Mouse (Mus musculus) limb, embryonic 10.5 days (tissue): ENCODE data around the gene Lsm4. TPM values are rescaled to one million over a fixed set of nuclear protein-coding genes. Genes with fewer than 3 reads are reported as not detected.
A peak's percentile ranks its signal among the peaks of the same experiment; 100 is the strongest.

Experiments
- DNase-seq: peaks from one replicate; pipeline ENCODE4 v3.0.0-alpha.2; 2017; ENCODE audit warnings: low spot score
- H3K27ac ChIP-seq: fragments of 300-500 bp; sonication (generic); 2 replicates; pipeline ENCODE4 v1.5.1; 2016; ENCODE audit warnings: mild to moderate bottlenecking
- H3K27me3 ChIP-seq: fragments of 300-500 bp; sonication (generic); 2 replicates; pipeline ENCODE4 v1.6.1; 2016; ENCODE audit warnings: low read depth, mild to moderate bottlenecking; ENCODE audit not compliant: poor library complexity, severe bottlenecking
- H3K36me3 ChIP-seq: fragments of 300-500 bp; sonication (generic); 2 replicates; pipeline ENCODE4 v1.6.1; 2016; ENCODE audit warnings: mild to moderate bottlenecking, moderate library complexity
- H3K4me1 ChIP-seq: fragments of 300-500 bp; sonication (generic); 2 replicates; pipeline ENCODE4 v1.6.1; 2016
- H3K4me3 ChIP-seq: fragments of 300-500 bp; sonication (generic); 2 replicates; pipeline ENCODE4 v1.5.1; 2016; ENCODE audit warnings: mild to moderate bottlenecking, moderate library complexity
- H3K9me3 ChIP-seq: fragments of 300-500 bp; sonication (generic); replicated peaks from 2 replicates; pipeline ENCODE4 v1.6.1; 2016; ENCODE audit warnings: mild to moderate bottlenecking
- WGBS: fragments of 180-500 bp; shearing (Covaris S2); methylation state at CpG from one replicate; pipeline ENCODE4 v1.1.7; 2016; 5-methylcytosine and 5-hydroxymethylcytosine counted together
- polyA plus RNA-seq: library from polyadenylated mRNA; unstranded; fragments of >200 nt; fragmentation: Nextera tagmentation; extraction: Ambion mirVana; gene quantifications from 2 replicates; pipeline ENCODE4 v1.2.1, GENCODE M21; 2016

Lsm4 gene
- polyA plus RNA-seq, 1 experiment from 2014 or later: 405 TPM

DNA sequence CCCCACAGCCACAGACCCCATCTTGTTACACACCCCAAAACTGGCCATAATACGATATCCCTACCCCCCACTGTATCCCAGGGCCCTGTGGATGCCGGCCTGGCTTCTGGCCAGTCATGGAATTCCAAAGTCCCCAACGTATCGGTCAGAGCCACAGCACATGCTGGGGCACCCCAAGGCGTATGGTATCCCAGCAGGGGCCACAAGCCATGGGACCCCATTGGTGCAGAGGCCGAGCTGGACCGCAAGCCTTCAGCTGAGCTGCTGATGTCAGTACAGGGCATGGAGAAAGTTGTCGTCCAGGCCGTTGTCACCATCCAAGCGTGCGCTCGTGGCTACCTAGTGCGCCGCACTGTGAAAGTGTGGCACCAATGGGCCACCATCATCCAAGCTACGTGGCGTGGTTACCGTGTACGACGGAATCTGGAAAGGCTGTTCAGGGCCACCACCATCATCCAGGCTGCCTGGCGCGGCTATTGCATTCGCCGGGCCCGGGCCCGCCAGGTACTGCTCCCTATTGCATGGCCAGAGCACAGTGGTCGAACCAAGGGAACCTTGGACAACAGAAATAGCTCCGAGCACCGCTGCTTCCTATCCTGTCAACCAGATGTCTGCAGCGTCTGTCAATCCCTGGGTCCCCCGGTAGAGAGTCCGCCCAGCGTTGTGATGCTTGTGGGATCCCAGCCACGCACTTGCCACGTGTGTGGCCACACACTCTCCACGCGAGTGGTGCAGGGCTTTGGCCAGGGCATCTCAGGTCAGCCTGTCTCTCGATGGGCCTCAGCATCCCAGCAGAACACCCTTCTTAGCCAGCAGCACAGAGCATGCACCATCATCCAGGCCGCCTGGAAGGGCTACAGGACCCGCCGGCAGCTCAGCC lies 43.7 kb downstream of the Lsm4 start:
- Histone ChIP-seq H3K36me3 (no peaks in the 10 kb centered on the region), H3K9me3 (no peaks in the 10 kb centered on the region), H3K4me1 (peaks cover 11% of the 10 kb centered on the region), H3K27ac (no peak overlapping the region), H3K27me3 (peaks cover 5% of the 10 kb centered on the region; the same call in 1 of the 2 replicates), H3K4me3 (no peak overlapping the region)
- no peak for DNase-seq
- WGBS: 86% methylated on average over 40 of the region's 40 CpGs

DNA sequence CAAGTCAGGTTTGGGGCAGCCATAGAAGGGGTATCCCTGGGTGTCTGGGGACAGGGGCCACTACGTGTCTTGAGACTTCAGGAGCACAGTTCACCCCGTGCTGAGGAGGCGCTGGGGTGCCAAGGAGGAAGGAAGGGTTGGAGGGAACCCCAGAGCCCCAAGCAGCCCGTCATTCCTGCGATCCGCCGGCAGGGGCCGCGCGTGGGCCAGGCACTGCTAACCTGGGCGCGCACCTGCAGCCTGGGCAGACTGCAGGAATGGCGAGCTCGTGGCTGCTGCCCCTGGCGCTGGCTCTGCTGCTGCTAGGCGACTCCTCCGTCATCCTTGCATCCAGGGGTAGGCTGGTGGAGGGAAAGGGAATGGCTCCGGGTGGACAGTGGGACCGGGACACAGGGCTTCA lies 45.2 kb downstream of the Lsm4 start, which contains the start of gene Gm3336:
Gene Gm3336 (plus strand): TSS at position 247 of the 400 bp plus-strand sequence.
- H3K9me3 ChIP-seq: no peaks in the 10 kb centered on the region
- peaks cover 11% of the 10 kb centered on the region for H3K4me1 ChIP-seq
- H3K36me3 ChIP-seq: no peaks in the 10 kb centered on the region
- H3K27me3 ChIP-seq: peaks cover 5% of the 10 kb centered on the region; the same call in 1 of the 2 replicates
- no peak within 1 kb of the TSS for H3K4me3 ChIP-seq
- no peak within 1 kb of the TSS for H3K27ac ChIP-seq
- DNase-seq: peak; percentile 73
- WGBS: 5% methylated on average over 19 of the region's 19 CpGs

GRCm38 (mm10) chr8:70719796-70720270 lies 46.8 kb downstream of the Lsm4 start:
- WGBS: 67% methylated on average over 9 of the region's 9 CpGs

GRCm38 (mm10) chr8:70720739-70721138 lies 47.7 kb downstream of the Lsm4 start:
- H3K36me3 ChIP-seq: no peaks in the 10 kb centered on the region
- H3K9me3 ChIP-seq: no peaks in the 10 kb centered on the region
- no peak overlapping the region for H3K4me3 ChIP-seq
- DNase-seq: peak; percentile 89
- 5% methylated on average over 3 of the region's 3 CpGs for WGBS
- H3K4me1 ChIP-seq: peaks cover 13% of the 10 kb centered on the region
- H3K27ac ChIP-seq: no peak overlapping the region
- peaks cover 6% of the 10 kb centered on the region; the same call in 1 of the 2 replicates for H3K27me3 ChIP-seq

More at GRCm38 (mm10) chr8:70719796-70720270, 46.8 kb downstream of the Lsm4 start:
- H3K36me3 ChIP-seq: no peaks in the 10 kb centered on the region
- DNase-seq: no peak
- peaks cover 13% of the 10 kb centered on the region for H3K4me1 ChIP-seq
- no peaks in the 10 kb centered on the region for H3K9me3 ChIP-seq
- peaks cover 5% of the 10 kb centered on the region; the same call in 1 of the 2 replicates for H3K27me3 ChIP-seq
- H3K27ac ChIP-seq: no peak overlapping the region
- H3K4me3 ChIP-seq: no peak overlapping the region

- 83% methylated on average over 8 of the region's 8 CpGs for WGBS
- DNase-seq: no peak
- peaks cover 14% of the 10 kb centered on the region for H3K27me3 ChIP-seq
Measured at GRCm38 (mm10) chr8:70721601-70722000, 48.6 kb downstream of the Lsm4 start.

GRCm38 (mm10) chr8:70723486-70724210 lies 50.6 kb downstream of the Lsm4 start, which contains the start of gene Pde4c:
Pde4c (plus strand) TSS chr8:70723720.
- DNase-seq: no peak
- WGBS: 68% methylated on average over 7 of the region's 7 CpGs
- no peaks in the 10 kb centered on the region for H3K36me3 ChIP-seq
- H3K27ac ChIP-seq: no peak within 1 kb of the TSS
- H3K9me3 ChIP-seq: no peaks in the 10 kb centered on the region
- H3K4me1 ChIP-seq: 0 out of 2 replicates have a peak, but pooled peaks cover 9% of the 10 kb centered on the region
- H3K4me3 ChIP-seq: no peak within 1 kb of the TSS
- H3K27me3 ChIP-seq: peaks cover 28% of the 10 kb centered on the region

More at GRCm38 (mm10) chr8:70721601-70722000, 48.6 kb downstream of the Lsm4 start:
- no peaks in the 10 kb centered on the region for H3K36me3 ChIP-seq
- H3K4me3 ChIP-seq: no peak overlapping the region
- H3K9me3 ChIP-seq: no peaks in the 10 kb centered on the region
- peaks cover 13% of the 10 kb centered on the region for H3K4me1 ChIP-seq
- H3K27ac ChIP-seq: no peak overlapping the region

DNA sequence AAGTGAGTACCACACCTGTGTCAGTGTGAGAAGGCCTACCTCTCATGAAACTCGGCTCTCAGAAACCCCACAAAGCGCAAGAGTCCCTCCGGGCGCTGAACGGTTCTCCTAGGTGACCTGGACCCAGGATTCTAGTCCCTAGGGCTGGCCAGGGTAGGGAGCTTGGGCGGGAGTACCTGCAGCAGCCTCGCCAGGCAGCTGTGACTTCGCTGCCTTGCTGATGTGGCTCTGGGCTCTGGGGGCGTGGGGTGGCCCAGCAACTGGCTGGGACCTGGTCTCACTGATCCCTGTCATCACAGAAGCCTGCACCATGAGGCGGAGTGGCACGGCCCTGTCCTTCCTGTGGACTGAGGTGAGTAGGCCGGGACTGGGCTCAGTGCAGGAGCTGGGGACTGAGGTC lies 51.2 kb downstream of the Lsm4 start:
- no peaks in the 10 kb centered on the region for H3K36me3 ChIP-seq
- 0 out of 2 replicates have a peak, but pooled peaks cover 9% of the 10 kb centered on the region for H3K4me1 ChIP-seq
- H3K4me3 ChIP-seq: no peak overlapping the region
- 77% methylated on average over 12 of the region's 12 CpGs for WGBS
- no peak overlapping the region for H3K27ac ChIP-seq
- H3K9me3 ChIP-seq: no peaks in the 10 kb centered on the region
- H3K27me3 ChIP-seq: peaks cover 33% of the 10 kb centered on the region
- DNase-seq: no peak

DNA sequence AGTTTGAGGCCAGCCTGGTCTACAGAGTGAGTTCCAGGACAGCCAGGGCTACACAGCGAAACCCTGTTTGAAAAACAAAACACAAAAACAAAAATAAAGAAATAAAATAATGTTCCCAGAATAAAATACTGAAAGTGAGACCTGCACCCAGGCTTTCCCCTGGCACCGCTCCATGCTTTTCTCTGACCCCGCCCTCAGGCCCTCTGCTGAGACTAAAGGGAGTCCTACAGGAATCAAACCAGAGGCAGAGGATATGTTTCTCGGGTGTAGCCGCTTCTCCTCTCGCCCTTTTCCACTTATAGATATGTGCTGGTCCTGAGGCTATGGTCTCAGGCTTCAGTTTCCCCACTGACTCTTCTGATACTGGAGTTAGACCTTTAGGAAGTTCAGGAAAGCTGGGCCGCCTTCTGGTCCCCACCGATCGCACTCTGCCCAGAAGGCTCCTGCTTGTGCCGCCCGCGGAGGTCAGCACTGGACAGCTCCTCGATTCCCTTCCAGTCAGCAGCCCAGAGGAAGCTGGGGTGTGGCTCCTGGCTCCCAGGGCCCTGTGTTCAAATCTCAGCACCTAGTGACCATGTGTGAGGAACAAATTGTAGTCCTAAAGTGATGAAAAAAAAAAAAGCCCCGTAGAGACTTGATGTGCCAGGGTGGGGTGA lies 52.9 kb downstream of the Lsm4 start:
- WGBS: 26% methylated on average over 14 of the region's 14 CpGs
- no peaks in the 10 kb centered on the region for H3K36me3 ChIP-seq
- H3K4me3 ChIP-seq: no peak overlapping the region
- no peak overlapping the region for H3K27ac ChIP-seq
- peaks cover 18% of the 10 kb centered on the region for H3K4me1 ChIP-seq
- peaks cover 50% of the 10 kb centered on the region for H3K27me3 ChIP-seq
- DNase-seq: peak; percentile 76
- H3K9me3 ChIP-seq: no peaks in the 10 kb centered on the region

DNA sequence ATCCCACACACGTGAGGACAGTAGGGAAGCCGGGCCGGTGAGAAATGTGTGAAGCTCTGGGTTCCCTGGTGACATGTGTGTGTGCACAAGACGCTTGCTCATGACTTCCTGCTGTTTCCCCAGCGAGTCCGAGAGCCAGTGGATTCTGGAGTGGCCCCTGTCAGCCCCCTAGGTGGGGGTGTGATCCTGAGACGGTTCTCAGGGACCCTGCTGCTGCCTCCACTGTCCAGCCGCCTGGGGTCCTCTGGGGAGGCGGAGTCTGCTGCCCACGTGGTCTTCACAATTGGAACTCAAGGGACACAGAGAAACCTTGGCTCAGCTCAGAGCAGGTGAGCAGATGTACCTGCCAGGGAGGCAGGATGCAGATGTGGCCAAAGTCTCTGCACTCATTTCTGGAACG lies 53.7 kb downstream of the Lsm4 start:
- Histone ChIP-seq H3K27me3 (peaks cover 59% of the 10 kb centered on the region), H3K4me3 (no peak overlapping the region), H3K9me3 (no peaks in the 10 kb centered on the region), H3K27ac (no peak overlapping the region), H3K4me1 (peaks cover 16% of the 10 kb centered on the region), H3K36me3 (no peaks in the 10 kb centered on the region)
- 55% methylated on average over 11 of the region's 11 CpGs for WGBS
- no peak for DNase-seq

Other genes starting within 250 kb of the Lsm4 start
- gene Crtc1, start 233.7 kb upstream of the Lsm4 start, polyA plus RNA-seq: 20.1 and 23.2 TPM in 2 replicates
- 24.1 and 29.0 TPM in 2 replicates for gene Klhl26, start 196.3 kb upstream of the Lsm4 start, polyA plus RNA-seq
- gene Tmem59l, start 185.9 kb upstream of the Lsm4 start, polyA plus RNA-seq: 22.4 and 23.7 TPM in 2 replicates
- 79.8 and 126 TPM in 2 replicates for gene Crlf1, start 180.1 kb upstream of the Lsm4 start, polyA plus RNA-seq
- 126 and 143 TPM in 2 replicates for gene Rex1bd, start 166.5 kb upstream of the Lsm4 start, polyA plus RNA-seq
- 877 and 996 TPM in 2 replicates for gene Uba52, start 162.4 kb upstream of the Lsm4 start, polyA plus RNA-seq
- gene Fkbp8, start 145.5 kb upstream of the Lsm4 start, polyA plus RNA-seq: 297 and 310 TPM in 2 replicates
- gene Kxd1, start 145.3 kb upstream of the Lsm4 start, polyA plus RNA-seq: 45.4 and 46.6 TPM in 2 replicates
- gene Ell, start 133.8 kb upstream of the Lsm4 start, polyA plus RNA-seq: 20.9 and 26.1 TPM in 2 replicates
- 214 and 225 TPM in 2 replicates for gene Isyna1, start 78.9 kb upstream of the Lsm4 start, polyA plus RNA-seq
- gene Ssbp4, start 64.4 kb upstream of the Lsm4 start, polyA plus RNA-seq: 164 and 182 TPM in 2 replicates
- 0.38 and 0.64 TPM in 2 replicates for gene Lrrc25, start 57.1 kb upstream of the Lsm4 start, polyA plus RNA-seq
- not detected in 2 replicates for gene Gdf15, start 40.8 kb upstream of the Lsm4 start, polyA plus RNA-seq
- 44.7 and 45.0 TPM in 2 replicates for gene Pgpep1, start 12.9 kb upstream of the Lsm4 start, polyA plus RNA-seq
- gene Jund, start 25.7 kb downstream of the Lsm4 start, polyA plus RNA-seq: 69.0 and 80.6 TPM in 2 replicates
- not detected in 2 replicates for gene Iqcn, start 30.2 kb downstream of the Lsm4 start, polyA plus RNA-seq
- not detected in 2 replicates for gene Gm3336, start 45.3 kb downstream of the Lsm4 start, polyA plus RNA-seq
- 0.10 and 0.25 TPM in 2 replicates for gene Pde4c, start 50.5 kb downstream of the Lsm4 start, polyA plus RNA-seq
- 7.1 and 10.8 TPM in 2 replicates for gene Rab3a, start 81.4 kb downstream of the Lsm4 start, polyA plus RNA-seq
- 25.2 and 29.9 TPM in 2 replicates for gene Mpv17l2, start 87.7 kb downstream of the Lsm4 start, polyA plus RNA-seq
- 92.7 and 100 TPM in 2 replicates for gene Pik3r2, start 103.5 kb downstream of the Lsm4 start, polyA plus RNA-seq
- 12.7 and 17.1 TPM in 2 replicates for gene Mast3, start 131.8 kb downstream of the Lsm4 start, polyA plus RNA-seq
- gene Il12rb1, start 135.2 kb downstream of the Lsm4 start, polyA plus RNA-seq: not detected in 2 replicates
- 4.4 and 5.0 TPM in 2 replicates for gene Arrdc2, start 166.5 kb downstream of the Lsm4 start, polyA plus RNA-seq
- 2.8 and 4.0 TPM in 2 replicates for gene Kcnn1, start 190.0 kb downstream of the Lsm4 start, polyA plus RNA-seq
- gene Ccdc124, start 200.7 kb downstream of the Lsm4 start, polyA plus RNA-seq: 174 and 187 TPM in 2 replicates
- 0.16 and 0.23 TPM in 2 replicates for gene Slc5a5, start 219.5 kb downstream of the Lsm4 start, polyA plus RNA-seq
- 3,636 and 3,729 TPM in 2 replicates for gene Rpl18a, start 224.2 kb downstream of the Lsm4 start, polyA plus RNA-seq
- gene Map1s, start 232.7 kb downstream of the Lsm4 start, polyA plus RNA-seq: 67.8 and 71.4 TPM in 2 replicates